Mouse (Mus musculus) spleen, postnatal 14 days (tissue): ENCODE results near the gene Lrig1.

Experiments
- DNase-seq, 2 experiments: peaks; one replicate each; pipeline ENCODE4 v3.0.0; 2021 to 2022; ENCODE audit warnings: low spot score in 2 of 2

Gene Lrig1

DNA sequence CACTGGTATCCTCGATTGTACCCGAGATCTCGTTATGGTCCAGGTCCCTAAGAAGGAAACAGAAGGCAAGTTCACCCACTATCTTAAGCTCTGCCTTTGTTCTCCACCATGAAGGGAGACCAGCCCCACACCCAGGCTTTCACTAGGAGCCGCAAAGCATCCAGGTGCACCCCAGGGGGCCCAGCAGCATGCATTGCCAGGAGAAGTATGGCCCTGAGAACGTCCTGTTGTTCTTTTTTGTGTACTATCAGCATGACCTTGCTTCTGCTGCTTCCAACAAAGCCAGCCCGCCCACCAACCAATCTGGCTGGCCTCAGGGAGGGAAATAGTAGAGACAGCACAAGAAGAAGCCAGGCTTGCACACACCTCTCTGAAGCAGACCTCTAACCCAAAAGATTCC, 79.7 kb downstream of the Lrig1 start:
- no peak for DNase-seq

GRCm38 (mm10) chr6:94618671-94619070, 81.3 kb downstream of the Lrig1 start:
- DNase-seq: no peak

DNA sequence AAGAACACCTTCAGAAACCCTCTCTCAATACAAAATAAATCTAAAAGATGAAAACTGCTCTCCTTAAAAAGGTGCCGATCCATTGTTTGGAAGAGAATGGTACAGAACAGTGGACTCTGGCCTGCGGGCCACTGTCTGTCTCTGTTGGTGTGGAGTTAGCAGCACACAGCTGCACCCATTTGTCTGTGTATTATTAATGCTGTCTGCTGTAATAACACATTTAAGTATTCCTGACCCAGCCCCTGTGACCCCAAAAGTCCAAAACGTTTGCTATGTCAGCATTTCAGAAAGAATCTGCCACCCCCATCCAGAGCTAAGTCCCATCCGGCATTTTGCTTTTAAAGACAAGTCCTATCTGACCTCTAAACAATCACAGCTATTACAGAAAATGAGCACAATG, 84.0 kb downstream of the Lrig1 start:
- DNase-seq: no peak

DNA sequence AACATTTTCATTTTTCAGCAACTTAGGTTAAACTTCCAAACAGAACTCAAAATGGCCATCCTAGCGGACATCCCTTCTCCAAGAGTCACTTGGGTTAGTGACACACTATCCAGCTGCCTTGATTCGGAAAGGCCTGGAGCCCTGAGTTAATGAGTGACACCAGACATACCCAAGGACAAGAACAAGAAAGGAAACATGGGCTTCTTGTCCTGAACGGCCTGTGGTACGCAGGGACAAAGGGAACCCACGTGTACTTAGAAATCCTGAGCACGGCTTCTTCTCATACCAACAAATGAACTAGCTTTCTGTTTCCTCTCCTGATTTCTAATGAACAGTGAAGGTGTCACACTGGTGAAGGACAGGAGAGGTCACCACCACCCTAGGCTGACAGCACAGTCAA, 85.6 kb downstream of the Lrig1 start:
- no peak for DNase-seq

DNA sequence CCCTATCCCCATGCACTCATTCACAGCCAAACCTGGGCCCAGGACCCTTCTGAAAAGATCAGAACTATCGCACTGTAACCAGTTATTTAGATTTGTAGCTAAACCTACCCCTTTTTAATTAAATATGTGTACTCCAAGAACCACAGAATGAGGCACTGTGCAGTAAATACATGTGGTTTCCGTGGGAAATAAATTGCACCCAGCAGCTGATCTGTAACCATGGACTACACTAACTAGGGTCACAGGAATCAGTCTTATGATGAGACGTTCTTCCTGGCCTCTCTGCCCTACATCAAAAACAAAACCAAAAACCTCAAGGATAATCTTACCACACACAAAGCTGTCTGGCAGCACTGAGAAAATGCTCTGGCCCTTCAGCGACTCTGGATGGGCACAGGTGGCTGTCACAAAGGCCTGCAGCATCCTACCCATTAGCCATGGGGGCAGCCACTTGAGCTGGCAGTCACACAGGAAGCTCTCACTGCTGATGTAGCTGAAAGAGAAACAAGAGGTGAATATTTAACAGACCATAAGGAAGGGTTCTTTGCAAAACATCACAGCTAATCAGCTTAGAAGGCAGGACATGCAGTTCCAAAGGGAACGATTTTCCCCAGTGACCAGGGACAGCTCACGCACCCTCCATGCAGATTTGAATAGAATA, 86.6 kb downstream of the Lrig1 start:
- no peak for DNase-seq

DNA sequence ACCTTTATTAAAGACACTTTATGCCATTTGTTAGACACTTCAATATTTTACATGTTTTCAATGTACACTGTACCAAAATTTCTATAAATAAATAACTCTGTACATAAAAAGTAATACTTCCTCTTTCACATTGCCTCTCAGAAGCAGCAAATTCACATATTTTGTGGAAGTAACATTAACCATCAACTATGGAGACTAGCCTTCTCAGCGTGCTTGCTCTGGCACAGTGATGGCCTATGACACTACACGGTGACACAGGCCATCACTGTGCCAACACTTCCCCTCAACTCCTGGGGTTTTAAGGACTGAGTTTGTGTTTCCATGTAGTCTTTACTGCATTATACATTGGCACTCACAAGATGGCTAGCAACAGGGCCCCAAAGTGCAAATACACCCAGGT, 95.4 kb downstream of the Lrig1 start:
- no peak for DNase-seq

GRCm38 (mm10) chr6:94604072-94604471, 95.9 kb downstream of the Lrig1 start:
- no peak for DNase-seq

- no peak for DNase-seq
Observed at GRCm38 (mm10) chr6:94601811-94602210, 98.1 kb downstream of the Lrig1 start.

GRCm38 (mm10) chr6:94601101-94601500, 98.9 kb downstream of the Lrig1 start:
- no peak for DNase-seq

- no peak for DNase-seq
Observed at GRCm38 (mm10) chr6:94599016-94599415, 100.9 kb downstream of the Lrig1 start.

DNA sequence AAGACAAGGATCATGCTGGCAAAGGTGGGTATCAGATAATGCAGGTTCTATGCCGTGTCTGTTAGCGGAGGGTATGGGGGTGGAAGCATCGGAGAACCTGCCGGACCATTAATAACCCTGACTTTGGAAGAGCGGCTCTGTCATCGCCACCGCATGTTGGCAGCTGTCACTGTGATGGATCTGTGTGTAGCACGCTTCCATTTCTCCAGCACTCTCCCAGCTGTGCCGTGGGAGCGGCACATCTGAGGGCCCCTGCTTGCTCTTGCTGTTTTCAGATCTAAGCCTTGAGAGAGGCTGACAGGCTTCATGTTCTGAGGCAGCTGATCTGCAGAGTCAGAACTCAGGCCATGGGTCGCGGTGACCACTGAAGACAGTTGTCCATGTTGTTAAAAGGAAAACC, 101.5 kb downstream of the Lrig1 start:
- DNase-seq: no peak

DNA sequence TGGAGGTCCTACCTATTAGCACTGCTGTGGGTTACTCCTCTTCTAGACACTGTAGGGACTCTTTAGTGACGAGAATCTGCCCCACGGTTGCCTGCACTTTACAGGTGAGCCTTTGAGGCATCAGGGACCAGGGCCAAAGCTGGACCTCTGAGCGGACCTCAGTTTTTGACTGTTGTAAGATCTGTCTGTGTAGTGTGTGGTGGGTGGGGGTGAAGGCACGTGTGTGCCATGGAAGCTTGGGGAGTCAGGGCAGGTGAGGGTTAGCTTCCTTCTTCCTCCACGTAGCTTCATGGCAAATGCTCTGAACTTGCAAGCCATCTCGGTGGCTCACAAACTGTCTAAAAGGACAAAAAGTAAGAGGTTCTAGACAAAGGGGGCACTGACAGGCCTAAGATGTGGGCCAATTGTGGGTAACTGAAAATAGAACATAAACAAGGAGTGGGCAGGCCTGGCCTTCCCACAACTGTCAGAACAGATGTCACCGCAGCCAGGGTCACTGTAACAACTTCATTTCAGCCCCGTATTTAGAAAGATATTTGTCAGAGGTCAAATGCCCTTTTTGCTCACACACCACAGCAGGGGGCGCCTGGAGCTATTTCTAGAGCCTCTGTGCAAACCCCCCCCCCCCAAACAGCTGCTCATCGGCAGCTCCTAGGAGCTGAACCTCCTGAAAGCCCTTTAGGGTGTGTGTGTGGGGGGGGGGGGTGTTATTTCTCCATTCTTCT, 103.0 kb downstream of the Lrig1 start:
- DNase-seq: no peak

- no peak for DNase-seq
Observed at GRCm38 (mm10) chr6:94596051-94596760, 103.8 kb downstream of the Lrig1 start.

GRCm38 (mm10) chr6:94595206-94595605, 104.8 kb downstream of the Lrig1 start:
- no peak for DNase-seq

GRCm38 (mm10) chr6:94594711-94595110, 105.2 kb downstream of the Lrig1 start:
- no peak for DNase-seq

DNA sequence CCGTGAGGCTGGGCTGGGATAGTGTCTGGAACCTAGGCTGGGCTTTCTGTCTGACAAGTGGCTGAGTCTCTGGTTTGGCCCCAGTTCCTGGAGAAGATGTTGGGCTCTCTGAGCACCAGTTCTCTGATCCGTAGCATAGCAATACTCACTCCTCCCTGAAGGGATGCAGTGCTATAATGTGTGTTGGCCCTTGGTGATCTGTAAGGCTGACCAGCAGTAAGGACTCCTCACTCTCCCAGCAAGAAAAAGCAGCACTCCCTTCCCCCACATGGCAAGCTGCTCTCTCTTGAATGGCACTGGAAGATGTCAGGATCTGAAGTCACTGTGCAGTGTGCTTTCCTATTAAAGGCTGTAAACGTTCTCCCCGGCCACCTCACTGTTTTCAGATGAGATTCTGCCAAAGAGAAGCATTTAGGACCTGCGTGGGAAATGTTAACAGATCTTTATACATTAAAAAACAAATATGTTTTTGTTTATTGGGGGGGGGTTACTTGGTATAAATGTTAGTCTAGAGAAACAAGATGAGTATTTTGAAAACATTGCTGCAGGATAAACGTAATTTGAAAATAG, 105.8 kb downstream of the Lrig1 start:
- DNase-seq: no peak

DNA sequence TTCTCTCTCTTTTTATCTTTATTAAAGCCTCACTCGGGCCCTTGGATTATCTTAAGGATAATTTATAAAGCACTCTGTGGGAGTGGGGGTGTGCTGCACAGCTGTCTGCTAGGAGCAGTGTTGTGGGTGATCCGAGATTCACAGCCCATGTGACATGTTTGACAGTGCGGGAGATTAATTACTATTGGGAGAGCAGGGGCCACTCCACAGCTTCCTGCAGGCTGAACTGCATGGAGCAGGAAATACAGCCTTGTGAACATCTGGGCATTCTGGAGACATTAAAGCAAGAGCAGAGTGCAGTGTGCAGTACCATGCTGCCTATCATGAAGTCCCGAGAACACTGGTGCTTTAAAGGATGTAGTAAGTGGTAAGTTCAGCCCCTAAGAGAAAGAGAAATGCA, 107.2 kb downstream of the Lrig1 start:
- DNase-seq: no peak

- no peak for DNase-seq
Observed at GRCm38 (mm10) chr6:94592243-94592642, 107.7 kb downstream of the Lrig1 start.

DNA sequence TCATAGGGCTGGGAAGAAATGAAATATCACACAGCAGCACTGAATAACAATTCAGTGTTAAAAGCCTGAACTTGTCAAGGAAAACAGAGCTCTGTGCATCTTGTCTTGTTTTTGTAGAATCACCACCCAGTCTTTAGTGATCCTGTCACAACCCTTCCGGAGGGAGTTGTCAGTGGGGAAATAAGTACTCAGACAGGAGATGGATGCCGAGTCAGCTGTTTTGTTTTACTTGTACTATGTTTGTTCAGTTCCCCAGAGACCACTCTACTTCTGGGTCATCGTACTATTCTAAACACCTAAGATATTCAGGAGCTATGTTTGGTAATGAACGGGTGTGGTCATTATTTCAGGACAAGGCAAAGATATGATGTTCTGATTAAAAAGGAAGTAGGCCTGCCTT, 111.6 kb downstream of the Lrig1 start:
- DNase-seq: no peak

GRCm38 (mm10) chr6:94584976-94585375, 115.0 kb downstream of the Lrig1 start:
- DNase-seq: no peak

DNA sequence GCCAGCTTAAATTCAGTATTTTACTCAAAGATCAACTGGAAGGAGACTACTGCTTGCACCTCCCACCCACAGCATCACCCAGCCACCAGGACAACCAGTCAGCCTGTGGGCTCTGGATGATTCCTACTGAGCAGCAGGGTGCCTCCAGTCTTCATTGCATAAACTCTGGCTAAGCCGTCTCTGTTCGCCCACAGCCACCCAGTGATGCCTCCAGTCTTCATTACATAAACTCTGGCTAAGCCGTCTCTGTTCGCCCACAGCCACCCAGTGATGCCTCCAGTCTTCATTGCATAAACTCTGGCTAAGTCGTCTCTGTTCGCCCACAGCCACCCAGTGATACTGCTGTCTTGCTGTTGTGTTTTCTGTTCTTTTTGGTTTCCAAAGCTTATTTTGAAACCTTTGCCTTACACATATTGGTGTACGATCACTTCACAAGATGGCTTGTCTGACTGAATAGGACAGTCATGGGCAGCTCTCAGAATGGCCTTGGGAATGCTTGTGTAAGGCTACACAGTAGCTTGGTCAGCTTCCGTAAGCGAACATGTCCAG, 115.7 kb downstream of the Lrig1 start:
- DNase-seq: no peak

GRCm38 (mm10) chr6:94582055-94582454, 117.9 kb downstream of the Lrig1 start:
- no peak for DNase-seq
